Mouse (Mus musculus): Measurements from ENCODE around the gene Htr1f.
"Not testable (repeated sequence)": the region's sequence is repeated elsewhere in the genome, so short reads cannot be mapped to it uniquely, and the experiment has no call there.

Htr1f gene

DNA sequence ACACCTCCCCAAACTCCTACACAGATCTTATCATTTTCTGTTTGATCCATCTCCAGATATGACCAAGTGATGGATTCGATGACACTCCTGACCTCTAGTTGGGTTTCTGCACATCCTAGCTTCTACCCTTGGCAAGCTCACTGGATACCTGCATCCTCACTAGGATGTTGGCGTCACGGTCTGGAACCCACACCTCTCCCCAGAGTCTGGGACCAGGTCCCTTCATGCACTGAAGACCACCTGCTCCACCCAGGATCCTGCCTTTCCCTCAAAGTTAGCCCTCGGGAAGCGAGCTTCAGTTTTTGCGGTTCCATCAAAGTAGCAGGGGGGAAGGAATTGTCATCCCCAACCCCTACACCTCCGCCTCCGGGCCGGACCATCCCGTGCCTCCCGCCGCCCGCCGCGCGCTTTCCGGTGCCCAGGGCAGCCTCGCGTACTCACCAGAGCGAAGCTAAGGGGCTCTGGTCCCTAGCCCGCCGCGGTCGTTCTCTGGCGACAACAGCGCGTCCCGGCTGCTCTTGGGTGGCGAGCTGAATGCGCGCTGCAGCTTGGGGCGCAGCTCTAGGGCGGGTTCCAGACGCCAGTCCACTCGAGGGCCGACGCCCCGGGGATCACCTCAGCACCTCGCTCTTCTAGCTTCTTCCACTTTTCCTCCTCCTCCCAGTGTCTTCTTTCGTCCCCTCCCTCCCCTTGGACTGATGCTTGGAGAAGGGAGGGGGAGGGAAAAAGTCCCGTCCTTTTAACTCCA is at the start of gene Htr1f:
Htr1f (minus strand) TSS at position 671 of the 748 bp plus-strand sequence.
- DNase-seq (ENCODE audit: low spot score) = no peak

DNA sequence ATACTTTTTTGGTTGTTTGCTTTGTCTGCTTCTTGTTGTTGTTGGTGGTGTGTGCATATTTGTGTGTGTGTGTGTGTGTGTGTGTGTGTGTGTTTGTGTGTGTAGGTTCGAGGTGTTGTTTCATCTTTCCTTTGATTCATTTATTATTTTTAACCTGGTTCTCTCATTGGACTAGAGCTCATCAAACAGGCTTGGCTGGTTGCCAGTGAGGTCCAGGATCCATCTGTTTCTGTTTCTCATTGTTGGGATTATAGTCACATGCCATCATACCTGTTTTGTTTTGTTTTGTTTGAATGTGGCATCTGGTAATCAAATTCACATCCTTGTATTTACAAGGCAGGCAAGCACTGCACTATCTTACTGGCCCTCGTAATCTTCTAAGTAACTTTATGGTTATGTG is 34.1 kb upstream of the Htr1f start:
- DNase-seq (ENCODE audit: low spot score) = no peak

DNA sequence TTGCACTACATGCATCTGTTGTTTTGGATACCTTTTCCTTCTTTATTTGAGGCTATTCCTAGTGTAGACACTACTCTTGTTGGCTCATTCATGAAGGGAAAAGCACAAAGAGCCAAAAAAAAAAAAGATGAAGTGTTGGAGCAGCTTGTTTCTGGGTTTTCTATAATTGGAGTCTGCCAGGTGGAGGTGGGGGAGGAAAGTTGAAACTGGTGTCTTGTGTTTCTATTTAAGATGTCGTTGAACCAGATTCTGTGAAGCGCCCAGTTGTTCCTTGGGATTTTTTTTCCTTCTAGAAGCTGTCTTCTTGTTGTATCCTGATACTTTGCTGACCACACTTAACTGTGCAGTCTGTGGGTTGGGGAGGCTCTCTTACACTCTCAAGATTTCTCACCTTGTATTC is 23.7 kb upstream of the Htr1f start:
- DNase-seq (ENCODE audit: low spot score) = no peak

DNA sequence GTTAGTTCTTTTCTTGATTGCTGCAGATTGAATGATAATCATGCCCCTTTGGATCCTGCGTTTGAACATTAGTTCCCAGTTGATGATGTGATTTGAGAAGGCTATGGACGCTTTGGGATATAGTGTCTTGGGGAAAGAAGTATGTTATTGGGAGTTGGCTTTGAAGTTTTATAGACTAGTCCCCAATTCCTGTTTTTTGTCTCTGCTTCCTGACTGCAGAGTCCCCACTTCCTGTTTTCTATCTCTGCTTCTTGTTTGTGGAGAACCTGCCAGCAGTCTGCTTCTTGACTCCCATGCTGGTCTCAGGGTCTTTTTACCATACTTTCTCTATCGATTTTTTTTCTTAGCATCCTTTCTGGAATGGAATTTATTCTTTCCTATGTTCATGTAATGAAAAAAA is 22.2 kb upstream of the Htr1f start:
- DNase-seq (ENCODE audit: low spot score) = no peak

DNA sequence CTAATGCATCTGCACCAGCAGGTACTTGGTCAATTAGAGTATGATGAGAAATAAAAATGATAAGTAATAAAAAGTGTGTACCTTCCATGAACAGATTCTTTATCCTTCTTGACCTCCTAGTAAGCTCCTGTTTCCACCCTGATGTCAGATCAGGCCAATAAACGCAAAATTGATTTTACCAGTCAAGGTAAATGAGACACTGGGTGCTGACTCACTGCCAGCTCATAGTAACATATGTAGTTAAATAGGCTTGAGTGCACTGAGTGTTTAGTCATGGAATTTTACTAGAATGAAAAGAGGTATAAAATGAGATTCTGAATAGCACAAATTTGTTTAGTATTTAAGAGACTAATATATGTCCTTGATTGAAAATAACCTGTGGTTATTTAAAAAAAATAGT is 6.6 kb upstream of the Htr1f start:
- DNase-seq (ENCODE audit: low spot score) = no peak

DNA sequence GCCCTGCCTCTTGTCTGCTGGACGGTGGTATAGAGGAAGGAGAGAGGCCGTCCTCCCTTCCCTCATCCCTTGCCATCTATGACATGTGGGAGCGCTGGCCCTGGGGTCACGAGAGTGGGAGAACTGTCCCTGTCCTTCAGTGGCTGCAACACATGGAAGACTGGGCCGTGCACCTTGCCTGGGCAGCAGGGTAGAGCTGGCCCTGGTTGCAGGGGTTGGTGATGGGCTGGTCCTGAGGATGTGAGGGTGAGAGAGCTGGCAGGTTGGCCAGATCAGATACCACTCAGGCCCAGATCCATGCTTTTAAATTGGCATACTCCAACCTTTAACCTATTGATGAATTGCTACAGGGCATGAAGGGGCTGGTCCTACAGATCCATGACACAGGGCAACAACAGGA is 12.1 kb downstream of the Htr1f start:
- DNase-seq (ENCODE audit: low spot score) = no peak

DNA sequence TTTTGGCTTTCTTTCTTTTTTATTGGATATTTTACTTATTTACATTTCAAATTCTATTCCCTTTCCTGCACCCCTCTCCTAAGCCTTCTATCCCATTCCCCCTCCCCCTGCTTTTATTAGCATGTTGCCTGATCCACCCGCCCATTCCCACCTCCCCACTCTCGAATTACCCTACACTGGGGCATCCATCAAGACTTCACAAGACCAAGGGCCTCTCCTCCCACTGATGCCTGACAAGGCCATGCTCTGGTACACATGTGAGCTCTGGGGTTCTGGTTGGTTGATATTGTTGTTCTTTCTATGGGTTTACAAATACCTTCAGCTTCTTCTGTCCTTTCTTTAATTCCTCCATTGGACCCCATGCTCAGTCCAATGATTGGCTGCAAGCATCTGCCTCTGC is 22.2 kb downstream of the Htr1f start:
- DNase-seq (ENCODE audit: low spot score) = no peak

DNA sequence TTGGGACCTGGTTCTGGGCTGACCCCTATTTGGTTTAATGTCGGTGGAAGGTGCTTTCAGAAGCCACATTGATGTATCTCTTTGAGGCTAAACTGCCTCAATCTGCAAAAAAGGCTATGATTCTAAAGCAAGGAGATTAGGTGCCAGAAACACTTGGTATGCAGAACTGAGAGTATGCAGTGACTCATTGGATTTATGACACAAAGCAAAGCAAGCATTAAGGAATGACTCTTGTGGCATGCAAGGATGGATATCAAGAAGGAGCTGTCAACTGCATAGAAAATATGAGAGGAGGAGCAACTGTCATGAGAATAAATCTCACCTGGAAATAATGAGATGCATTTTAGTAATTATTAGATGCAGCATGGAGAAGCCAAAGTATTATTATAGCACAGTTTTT is 35.8 kb downstream of the Htr1f start:
- DNase-seq (ENCODE audit: low spot score) = no peak

DNA sequence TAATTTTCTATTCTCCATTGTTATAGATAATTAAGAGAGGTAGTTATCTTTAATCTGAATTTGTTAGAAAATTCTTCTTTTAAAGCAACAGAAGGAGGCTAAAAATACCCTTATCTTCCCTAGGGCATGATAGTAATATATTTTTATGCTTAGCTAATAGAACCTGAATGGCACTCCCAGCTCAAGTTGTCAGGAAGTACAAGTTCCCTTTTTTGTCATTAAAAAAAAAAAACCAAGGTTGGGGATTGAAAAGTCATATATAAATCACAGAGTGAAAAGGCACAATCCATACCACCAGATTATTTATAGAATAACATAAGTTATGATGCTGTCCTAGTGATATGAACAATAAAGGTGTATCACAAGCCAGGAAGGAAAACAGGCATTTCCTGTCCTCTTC is 39.4 kb downstream of the Htr1f start:
- no peak for DNase-seq (ENCODE audit: low spot score)

DNA sequence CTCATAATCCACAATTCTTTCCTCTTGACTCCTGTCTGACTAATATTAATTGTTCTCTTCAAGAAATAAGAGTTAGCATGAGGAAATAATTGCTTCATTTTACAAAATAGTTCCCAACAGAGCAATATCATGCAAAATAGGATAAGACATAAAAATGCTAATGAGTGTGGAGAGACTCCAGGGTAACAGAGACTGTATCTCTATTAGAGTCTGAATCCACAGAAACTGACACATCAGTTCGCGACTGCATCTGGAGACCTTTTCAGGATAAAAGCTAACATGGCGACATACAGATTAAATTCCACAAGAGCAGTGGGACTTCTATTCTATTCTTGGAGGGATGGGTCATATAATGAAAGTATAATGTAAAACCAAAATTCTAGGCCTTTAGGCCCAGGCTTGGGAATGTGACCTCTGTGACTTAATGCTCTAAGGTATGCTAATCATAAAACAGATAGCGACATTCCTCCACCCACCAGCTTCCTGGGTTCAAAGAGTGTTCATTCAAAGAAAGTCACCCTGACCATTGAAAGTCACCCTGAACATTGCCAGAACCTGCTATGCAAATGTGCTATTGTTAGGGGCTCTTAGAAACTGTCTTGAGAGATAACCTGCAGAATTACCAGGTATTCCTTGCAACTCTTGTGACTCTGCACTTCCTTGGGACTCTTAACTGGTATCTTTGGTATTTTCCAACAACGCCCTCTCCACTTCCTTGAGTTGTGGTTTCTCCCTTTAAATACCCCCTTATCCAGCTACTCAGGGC is 67.8 kb downstream of the Htr1f start:
- DNase-seq (ENCODE audit: low spot score) = not testable (repeated sequence)

DNA sequence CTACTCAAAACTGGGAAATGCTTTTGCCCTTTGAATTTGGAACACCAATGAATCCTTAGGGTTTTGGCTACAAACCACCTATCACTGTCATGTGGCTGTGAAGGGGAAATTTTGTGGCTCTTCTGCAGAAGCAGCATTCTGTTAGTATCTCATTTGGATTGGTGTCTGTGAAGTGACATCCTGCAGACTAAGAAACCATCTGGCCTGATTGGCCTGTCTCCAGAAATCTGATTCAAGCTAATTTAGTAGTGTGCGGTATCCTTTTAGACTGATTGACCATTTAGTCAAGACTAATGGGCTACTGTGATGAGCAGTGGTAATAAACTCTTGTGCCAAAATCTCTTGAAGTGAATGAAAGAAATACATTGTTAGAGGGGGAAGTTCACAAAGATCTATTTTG is 76.0 kb downstream of the Htr1f start:
- no peak for DNase-seq (ENCODE audit: low spot score)

DNA sequence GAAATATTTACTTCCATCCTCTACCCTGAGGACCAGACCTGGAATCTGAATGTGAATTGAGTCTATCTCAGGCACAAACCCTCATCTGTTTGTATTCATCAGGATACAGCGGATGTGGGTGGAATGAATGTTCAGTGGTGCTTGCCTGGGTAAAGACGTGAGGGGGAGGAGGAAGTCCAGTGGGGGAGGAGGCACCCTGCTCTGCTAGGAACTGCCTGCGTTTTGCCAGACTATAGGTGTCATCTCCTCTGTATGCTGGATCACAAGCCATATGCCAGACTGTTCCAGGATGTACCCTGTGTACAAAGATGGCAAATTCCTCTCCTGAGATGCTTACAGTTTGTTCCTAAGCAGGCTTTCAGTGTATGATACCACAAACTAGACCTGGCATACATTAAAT is 83.3 kb downstream of the Htr1f start:
- DNase-seq (ENCODE audit: low spot score) = no peak

DNA sequence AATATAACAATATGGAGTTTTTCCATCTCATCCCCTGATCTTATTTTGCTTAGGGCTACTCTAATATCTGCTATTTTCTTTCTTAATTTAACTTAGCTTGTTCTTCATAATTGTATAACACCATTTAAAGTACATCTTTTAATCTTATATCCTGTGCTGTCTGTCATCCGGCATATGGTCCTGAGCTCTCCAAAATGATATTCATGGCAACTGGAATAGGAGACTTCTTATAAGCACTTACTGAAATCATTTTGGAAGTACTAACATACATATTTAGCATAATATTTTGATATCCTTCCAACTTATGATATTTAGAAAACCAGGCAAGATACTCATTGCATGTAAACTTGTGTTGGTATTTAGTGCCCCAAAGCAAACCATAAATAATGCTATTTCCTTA is 86.9 kb downstream of the Htr1f start:
- DNase-seq (ENCODE audit: low spot score) = no peak

DNA sequence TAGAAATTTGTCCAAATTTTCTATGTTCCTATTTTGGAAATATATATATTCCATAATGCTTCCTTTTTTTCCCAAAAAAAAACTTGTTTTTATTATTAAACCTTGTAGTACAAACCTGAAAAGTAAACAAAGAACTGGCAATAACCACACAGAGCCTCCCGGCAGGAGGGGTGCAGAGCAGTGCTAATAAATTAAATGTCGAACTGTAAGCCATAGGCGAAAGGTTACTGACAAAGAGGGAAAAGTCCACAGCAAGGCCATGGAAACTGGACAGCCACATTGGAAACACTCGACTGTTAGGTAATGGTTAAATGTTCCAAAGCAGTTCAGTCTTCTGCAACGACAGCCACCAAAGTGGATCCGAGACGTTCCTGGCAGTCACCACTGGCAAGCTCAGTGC is 87.5 kb downstream of the Htr1f start:
- no peak for DNase-seq (ENCODE audit: low spot score)

DNA sequence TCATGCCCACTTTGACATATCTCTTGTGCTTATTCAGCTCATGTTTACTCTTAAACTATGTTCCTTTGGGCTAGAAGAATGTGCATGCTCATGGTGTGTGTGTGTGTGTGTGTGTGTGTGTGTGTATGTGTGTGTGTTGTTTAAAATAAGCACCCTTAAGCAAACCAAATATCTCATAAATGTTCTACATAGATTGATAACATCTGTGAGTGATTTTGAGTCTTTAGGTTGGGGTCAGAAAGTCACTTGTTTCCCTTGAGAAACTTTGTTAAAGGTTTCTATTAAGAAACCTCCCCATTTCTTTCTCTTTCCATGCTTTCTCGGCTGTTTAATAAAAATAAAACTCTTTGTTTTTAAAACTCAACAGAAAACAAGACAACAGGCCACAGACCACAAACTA is 88.1 kb downstream of the Htr1f start:
- no peak for DNase-seq (ENCODE audit: low spot score)

DNA sequence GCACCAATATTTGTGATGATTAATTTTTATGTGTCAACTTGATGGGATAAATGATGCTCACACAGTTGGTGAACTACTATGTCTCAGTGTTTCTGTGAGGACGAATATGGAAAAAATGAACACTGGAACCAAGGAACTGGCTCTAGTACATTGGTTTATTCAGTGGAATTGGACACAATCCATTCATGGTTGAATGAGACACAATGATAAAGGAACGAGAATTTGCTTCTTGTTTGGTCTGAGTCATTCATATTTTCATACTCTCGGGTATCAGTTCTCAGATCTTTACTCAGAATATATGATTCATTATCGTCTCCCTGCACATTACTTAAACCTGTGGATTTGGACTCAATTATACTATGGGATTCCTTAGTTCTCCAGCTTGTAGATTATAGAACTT is 90.4 kb downstream of the Htr1f start:
- no peak for DNase-seq (ENCODE audit: low spot score)

DNA sequence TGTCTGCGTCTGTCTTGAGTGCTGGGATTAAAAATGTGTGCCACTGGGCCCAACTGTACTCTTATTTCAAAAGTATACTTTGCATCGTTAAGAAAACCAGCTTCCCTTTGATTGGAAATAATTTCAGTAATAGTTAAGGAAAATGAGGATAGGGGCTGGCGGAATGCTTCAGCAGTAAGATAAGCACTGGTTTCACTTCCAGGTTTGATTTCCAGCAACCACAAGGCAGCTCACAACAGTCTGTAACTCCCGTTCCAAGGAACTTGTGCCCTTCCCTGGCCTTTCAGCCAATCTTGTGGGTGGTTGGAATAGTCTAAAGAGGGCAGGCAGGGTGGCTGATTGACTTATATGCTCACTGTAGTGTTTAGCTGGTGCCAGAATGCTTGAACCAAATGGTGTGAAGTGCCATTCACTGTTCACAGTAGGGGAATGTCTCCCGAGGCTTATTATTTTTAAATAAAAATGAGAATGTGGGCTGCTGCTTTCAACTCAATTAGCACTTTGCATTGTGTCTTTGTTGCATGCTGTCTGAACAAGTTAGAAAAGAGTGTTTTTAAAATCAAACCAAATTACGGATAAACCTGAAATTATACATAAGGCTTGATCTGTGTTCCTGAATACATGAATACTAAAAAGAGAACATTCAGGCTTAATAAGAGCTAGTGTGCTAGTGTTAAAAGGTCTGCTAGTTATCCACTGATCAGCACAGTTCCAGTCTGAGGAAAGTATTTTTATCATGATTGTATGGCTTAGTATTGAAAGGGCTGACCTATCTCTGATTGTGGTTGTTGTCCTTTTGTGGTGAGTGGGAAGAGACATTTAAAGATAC is 103.4 kb downstream of the Htr1f start:
- no peak for DNase-seq (ENCODE audit: low spot score)

DNA sequence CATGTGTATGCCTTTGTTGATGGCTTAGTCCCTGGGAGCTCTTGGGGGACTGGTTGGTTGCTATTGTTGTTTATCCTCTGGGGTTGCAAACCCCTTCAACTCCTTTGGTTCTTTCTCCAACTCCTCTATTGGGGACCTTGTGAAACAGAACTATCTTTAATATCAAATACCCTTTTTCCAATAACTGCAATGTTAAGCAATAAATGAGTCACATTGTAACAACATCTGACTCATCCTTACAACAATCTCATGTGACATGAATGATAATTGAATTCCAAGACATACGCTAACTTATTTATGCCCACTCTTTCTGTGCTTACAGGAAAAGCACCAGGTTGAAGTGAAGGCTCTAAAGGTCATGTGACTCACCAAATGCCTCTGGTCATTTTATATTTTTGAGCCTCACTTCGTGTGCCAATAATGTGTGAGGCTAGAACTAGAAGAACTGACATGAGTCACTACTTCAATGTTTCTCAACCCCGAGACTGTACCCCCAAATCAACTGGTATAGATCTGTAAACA is 116.3 kb downstream of the Htr1f start:
- no peak for DNase-seq (ENCODE audit: low spot score)

DNA sequence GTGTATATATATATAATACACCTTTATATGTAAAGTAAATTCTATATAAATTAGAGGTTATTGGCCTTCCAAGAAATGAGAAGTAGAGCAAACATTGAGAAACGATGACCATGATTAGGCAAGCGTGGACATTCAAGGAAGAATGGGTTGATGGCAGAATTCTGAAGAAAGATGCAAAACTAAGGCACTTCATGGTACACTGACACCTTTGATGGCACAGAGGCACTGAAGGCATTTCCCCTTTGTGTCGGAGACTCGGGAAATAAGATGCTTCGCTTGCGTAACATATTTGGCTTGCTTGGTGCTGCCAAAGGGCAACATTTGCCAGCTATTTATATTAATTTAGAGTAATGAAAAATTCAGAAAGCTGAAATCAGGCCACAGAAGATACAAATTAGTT is 118.1 kb downstream of the Htr1f start:
- DNase-seq (ENCODE audit: low spot score) = no peak

DNA sequence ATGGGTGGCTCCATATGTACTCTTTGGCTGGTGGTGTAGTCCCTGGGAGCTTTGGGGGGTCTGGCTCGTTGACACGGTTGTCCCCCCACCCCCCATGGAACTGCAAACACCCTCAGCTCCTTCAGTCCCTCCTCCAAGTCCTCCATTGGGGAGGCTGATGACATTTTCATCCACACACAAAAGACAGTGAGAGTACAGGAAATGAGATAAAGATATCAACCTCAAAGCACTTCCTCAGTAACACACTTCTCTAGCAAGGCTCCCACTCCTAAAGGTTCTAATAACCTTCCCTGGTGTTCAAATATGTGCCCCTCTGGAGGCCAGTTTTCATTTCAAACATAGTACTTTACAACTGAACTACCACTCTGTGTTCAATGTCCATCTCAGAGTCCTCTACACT is 118.6 kb downstream of the Htr1f start:
- DNase-seq (ENCODE audit: low spot score) = no peak

DNA sequence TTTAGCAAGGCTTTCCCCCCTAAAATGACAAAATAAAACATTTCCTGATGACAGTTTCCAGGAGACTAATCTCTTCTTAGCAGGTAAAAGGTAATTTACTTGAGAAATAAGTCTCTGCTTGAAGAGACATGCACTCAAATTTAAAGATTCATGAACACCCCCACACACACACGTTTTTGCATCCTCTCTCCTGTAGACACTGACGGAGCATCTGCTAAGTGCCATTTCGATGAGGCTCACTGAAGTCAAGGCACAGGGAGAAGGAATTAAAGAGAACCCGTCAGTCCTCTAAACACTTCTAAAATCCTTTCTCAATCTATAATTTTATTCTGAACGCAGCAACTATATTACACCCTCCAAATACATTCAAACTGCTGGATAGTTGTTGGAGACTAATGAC is 131.0 kb downstream of the Htr1f start:
- DNase-seq (ENCODE audit: low spot score) = no peak

DNA sequence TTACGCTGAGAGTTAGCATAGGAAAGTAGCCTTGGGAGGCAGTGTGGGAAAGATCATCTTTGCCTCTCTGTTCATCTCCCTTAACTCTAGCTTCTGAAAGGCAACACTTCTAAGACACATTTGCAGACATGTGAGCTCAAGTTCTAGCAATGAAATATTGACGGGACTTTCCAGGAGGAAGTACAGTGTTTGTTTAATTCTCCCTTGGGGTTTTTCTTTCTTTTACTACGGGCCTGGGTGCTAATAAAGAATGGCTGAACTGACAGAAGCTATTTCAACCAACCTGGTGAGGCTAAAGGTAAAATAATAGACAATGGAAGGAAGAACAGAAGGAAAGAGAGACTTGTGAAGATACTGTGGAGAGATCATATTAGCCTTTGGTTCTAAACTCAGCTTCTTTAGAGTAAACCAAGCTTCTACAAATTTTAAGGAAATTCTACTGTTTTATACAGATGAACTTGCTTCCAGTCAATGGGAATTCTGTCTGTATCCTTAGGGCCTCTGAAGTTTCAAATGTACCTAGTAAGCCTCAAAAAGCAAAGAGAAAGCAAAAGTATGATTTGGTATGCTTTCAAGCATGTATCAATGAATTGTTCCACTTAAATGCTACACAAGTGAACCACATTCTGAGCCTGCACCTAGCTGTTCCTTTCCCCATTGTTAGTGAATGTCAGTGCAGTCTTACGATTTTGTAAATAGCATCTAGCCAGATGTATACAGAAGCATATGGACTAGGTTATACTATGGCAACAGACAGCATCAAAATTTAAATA is 131.9 kb downstream of the Htr1f start:
- DNase-seq (ENCODE audit: low spot score) = no peak

Data from spleen, adult 12 weeks (tissue).